Mouse (Mus musculus) layer of hippocampus, adult 9-11 months (tissue): ENCODE data around the gene Bok.
"Not testable (repeated sequence)": the region's sequence is repeated elsewhere in the genome, so short reads cannot be mapped to it uniquely, and the experiment has no call there.

Experiments used
- DNase-seq: peaks from one replicate; pipeline ENCODE4 v3.0.0; 2022

Bok gene

GRCm38 (mm10) chr1:93685401-93686244 is at the start of gene Bok:
TSS of gene Bok (plus strand) at chr1:93685660.
- no peak for DNase-seq

- DNase-seq: no peak
Measured at GRCm38 (mm10) chr1:93636211-93636897, 49.1 kb upstream of the Bok start.

DNA sequence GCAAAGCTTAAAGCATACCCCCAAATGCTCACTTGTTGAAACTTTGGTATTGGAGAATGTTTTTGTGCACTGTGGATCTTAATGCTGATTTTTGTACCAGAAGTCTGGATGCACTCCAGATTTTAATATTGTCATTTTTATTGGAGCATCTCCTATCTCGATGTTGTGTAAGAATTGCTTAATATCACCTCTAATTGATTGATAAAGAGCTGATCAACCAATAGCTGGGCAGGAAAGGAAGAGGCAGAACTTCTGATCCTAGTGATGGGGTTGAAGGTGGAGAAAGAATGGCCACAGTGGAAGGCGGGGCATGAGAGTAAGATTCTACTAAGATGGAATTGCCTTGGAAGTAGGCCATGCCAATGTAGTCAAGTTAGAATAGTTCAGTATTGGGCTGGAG is 43.5 kb upstream of the Bok start:
- no peak for DNase-seq

DNA sequence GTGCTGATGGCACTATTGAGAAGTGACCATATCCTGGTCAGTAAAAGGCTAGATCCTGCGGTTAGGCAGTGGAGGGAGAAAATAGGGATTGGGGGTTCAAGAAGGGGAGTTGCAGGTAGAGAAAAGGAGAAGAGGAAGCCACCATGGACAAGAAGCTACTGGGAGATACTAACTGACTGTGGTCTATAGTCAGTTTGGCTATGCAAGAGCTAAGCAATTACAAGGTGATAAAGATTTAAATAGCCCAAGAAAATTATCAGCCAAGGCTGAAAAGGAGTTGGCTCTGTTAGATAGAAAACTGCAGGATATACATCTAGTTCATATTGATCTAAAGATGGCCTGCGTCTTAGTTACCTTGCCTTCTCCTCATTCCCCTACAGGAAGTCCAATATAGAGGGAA is 42.8 kb upstream of the Bok start:
- DNase-seq: no peak

GRCm38 (mm10) chr1:93649604-93650172 is 35.8 kb upstream of the Bok start:
- no peak for DNase-seq

DNA sequence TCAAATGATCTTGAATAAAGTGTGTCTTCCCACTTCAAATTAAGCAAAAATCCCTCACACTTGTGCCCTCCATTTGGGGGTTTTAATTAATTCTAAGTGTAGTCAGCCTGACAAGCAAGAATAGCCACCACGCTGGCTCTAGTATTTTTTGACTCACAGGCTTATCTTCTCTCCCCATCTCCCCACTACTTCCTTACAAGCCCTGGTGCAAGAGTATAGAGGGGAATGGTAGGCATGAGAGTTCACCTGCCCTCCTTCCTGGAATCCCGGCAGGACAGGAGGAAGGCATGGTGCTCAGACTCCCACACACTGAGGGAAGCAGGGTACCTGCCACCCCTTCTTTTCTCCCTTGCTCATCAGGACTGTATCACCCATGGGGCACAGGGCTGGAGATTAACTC is 31.2 kb upstream of the Bok start:
- DNase-seq: no peak

GRCm38 (mm10) chr1:93654798-93655197 is 30.7 kb upstream of the Bok start:
- DNase-seq: no peak

- DNase-seq: no peak
Measured at GRCm38 (mm10) chr1:93656325-93657024, 29.0 kb upstream of the Bok start.

DNA sequence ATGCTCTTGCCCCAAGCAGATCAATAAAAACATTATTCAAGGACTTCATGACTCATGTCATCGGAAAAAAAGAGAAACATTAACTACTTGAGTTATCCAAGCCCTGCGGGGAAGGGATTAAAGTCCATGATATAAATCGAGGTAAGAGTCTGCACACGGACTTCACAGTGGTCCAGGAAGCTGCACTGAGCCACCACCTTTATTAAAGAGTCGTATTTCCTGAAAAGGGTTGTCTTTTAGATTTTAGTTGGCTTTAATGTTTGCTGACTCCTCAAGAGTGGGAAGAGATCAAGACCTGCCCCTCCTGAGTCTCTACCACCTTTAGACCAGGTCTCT is 28.5 kb upstream of the Bok start:
- no peak for DNase-seq

DNA sequence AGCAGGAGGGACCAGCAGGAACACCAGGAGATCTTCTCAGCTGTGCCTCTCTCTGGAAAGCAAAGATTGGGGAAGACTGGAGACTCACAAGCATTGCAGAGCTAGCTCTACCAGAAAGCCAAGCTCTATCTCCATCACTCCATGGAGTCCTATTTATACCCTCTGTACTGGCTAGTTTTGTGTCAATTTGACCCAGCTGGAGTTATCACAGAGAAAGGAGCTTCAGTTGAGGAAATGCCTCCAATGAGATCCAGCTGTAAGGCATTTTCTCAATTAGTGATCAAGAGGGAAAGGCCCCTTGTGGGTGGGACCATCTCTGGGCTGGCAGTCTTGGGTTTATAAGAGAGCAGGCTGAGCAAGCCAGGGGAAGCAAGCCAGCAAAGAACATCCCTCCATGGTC is 26.9 kb upstream of the Bok start, which contains the start of gene Stk25:
TSS of gene Stk25 (minus strand) at position 101 of the 400 bp plus-strand sequence.
- DNase-seq: not testable (repeated sequence)

DNA sequence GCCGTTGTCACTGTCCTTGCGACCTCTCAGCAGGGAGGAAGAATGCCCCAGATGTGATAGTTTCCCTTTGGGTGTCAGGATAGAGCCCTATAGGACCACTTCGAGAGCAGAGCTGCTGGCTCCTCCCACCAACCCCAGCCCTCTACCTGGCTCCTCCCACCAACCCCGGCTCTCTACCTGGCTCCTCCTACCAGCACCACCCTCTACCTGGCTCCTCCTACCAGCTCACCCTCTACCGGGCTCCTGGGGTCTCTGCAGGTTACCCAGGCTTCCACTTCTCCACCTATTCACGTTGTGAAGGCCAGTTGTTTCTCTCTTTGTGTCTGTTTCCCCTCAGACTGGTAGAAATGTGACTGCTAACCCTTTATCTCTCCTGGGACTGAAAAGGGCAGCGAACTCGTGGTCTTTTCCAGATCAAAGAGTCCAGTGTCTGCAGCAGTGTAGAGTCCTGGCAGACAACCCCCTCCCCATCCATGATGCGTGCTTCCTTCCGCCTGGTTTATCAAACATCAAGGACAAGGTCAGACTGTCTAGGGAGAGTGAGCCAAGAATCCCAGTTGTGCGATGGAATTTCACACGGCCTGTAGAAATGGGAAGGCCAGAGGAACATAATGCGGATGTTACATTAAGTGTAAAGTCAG is 17.6 kb upstream of the Bok start:
- DNase-seq: no peak

- peak; percentile 74 for DNase-seq
Measured at GRCm38 (mm10) chr1:93668791-93669548, 16.5 kb upstream of the Bok start.

DNA sequence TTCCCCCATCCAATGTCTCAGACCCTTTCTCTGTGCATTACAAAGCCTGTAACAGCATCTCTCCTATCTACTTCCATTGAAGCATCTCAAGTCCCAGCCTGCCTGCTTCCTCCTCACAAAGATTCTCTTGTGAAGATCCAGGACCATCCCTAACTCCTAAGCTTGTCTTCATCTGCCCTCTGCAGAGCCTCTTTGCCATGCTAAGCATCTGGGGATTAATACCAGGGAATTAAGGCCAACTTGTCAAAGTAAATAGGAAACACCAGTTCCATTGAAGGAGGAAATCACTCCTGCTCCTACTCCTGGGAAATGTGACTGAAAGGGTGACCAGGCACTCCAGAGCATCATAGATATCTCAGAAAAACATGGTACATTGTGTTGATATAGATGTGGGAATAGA is 15.5 kb upstream of the Bok start:
- no peak for DNase-seq

GRCm38 (mm10) chr1:93672682-93673081 is 12.8 kb upstream of the Bok start:
- DNase-seq: no peak

DNA sequence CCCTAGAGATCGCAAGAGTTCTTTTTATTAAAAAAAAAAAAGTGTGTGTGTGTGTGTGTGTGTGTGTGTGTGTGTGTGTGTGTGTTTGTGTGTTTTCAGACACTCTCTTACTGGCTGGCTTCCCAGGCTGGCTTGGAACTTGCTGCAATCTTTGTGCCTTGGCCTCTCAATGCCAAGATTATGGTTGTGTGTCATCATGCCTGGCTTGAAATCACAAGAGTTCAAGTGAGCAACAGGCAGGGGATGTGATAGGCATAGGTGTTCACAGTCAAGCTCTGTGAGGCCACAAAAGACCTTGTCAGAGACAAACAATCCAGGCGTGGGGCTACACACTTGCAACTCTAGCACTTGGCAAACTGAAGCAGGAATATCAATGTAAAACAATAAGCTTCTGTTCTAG is 7.1 kb upstream of the Bok start:
- no peak for DNase-seq

DNA sequence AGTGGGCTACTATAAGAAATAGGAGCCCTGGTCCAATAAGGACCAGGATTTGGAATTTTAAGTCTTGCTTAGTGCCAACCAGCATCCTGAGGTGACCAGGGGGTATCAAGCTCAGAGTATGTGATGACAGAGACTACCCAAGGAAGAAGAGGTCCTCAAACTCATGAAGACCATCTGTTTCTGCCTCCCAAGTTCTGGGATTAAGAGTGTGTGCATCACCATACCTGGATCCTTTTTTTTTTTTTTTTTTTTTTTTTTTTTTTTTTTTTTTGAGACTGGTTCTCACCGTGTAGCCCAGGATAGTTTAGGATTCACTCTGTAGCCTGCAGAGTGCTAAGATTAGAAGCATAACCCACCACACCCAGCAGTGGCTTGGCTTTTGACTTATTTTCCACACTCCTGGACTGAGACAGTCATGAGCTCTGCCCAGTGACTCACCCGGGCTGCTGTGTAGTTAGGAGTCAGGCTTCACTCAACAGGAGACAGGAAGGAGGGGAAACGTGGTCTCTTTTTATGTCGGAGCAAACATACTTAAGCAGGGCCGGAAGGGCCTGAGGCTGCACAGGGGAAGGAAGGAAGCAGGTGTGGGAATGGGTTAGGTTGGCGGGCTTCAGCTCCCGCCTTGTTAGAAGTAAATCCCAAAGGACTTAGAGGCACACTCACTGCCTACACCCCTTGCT is 5.4 kb upstream of the Bok start:
- no peak for DNase-seq

DNA sequence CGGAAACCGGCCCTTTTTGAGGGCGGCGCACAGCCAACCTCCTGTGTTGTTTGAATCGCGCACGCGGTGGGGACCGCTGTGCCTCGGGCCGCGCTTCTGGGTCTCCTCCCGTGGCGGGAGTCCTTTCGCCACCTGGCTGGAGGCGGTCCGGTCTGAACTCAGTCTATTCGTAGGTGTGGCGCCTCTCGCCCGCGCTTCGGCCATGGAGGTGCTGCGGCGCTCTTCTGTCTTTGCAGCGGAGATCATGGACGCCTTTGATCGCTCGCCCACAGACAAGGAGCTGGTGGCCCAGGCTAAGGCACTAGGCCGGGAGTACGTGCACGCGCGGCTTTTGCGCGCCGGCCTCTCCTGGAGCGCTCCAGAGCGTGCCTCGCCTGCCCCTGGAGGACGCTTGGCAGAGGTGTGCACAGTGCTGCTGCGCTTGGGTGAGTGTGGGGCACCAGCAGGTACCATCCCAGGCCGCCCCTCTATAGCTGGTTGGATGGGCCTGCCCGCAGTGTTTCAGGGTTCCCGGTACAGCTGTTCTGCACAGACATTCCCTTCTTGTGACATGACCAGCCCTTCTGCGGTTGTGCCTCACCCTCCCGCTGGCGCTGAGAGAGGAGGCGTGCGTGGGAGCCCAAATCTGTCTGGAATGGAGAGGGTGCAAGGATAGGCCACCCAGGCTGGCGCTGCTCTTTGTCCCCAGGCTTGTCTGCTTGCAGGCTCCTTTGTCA is 943 bp downstream of the Bok start:
- DNase-seq: peak; percentile 44

- DNase-seq: no peak
Measured at GRCm38 (mm10) chr1:93686961-93687320, 1.5 kb downstream of the Bok start.

DNA sequence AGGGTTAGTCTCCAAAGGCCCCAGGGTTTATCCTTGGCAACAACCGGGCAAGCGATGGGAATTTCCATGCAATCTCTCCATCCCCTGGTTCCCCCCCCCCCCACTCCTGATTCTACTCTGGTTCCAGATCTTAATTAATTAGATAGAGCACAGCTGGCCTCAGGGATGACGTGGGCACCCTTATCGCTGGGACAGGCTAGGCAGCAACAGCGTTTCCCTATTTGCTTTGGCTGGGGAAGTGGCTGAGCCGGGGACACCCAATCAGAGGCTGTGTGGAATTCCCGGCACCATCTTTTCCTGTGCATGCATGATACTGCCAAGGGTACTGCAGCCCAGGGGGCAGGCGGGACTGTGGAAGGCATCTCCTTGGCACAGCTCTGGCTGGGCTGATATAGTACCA is 2.7 kb downstream of the Bok start:
- DNase-seq: no peak

DNA sequence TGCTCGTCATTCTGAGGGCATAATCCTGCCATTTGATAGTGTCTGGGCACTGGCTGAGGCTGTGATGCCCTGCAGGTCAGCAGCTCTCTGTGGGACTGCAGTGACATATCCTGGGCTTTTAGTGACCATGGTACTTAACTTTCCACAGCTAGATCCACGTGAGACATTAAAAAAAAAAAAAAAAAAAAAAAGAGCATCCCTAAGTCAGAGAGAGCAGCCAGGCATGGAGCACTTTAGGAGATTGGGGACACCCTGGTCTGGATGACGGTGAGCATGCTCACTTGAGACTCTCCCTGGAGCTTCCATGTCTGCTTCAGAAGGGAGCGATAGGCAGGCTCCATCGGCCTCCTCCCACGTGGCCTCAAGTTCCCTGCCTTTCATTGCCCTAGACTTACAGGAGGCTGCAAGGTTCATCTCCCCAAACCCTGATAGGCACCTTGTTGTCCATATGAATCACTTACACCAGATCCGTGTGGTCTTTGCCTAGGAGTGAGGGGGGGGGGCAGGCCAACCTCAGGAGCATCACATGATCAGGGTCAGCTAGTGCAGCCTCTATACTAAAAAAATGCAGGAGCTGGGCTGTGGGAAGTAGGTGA is 4.5 kb downstream of the Bok start:
- DNase-seq: no peak

DNA sequence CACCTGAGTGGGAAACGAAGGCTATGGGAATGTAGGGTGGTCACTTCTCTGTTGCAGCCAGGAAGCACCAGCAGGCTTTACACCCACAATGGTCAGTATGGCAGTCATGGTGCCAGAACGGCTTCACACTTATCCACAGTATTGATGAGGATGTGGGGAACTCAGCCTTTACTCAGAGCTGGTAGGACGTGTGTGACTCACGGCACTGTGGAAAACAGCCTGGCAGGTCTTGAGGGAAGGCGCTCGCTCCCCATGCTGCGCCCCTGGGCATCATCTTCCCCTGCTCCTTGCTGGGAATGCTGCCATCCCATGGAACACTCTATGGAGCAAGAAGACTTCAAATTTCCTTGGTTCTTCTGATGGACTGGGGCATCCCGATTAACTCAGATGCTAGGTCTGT is 5.6 kb downstream of the Bok start:
- DNase-seq: no peak
